Mouse (Mus musculus) forebrain, postnatal 0 days (tissue): ENCODE results near the gene Mob1a. TPM values are rescaled to one million over a fixed set of nuclear protein-coding genes. Genes with fewer than 3 reads are reported as not detected.
A peak's percentile ranks its signal among the peaks of the same experiment; 100 is the strongest.

Experiments used
- ATAC-seq: fragments of 200-750 bp; cut with Nextera tagmentation; 2 replicates; pipeline ENCODE4 v1.8.0; 2017; ENCODE audit warnings: mild to moderate bottlenecking, moderate library complexity
- DNase-seq: peaks from one replicate; pipeline ENCODE4 v3.0.0-alpha.2; 2015
- H3K27ac ChIP-seq: fragments of 300-500 bp; sonication (generic); 2 replicates; pipeline ENCODE4 v1.5.1; 2014; ENCODE audit warnings: low read depth, mild to moderate bottlenecking, antibody characterized with exemption, low read length, moderate library complexity, mixed read lengths
- H3K27me3 ChIP-seq: fragments of 300-500 bp; sonication (generic); 2 replicates; pipeline ENCODE4 v1.6.1; 2014; ENCODE audit warnings: mild to moderate bottlenecking, low read length, mixed read lengths; ENCODE audit not compliant: insufficient read depth
- H3K36me3 ChIP-seq: fragments of 300-500 bp; sonication (generic); 2 replicates; pipeline ENCODE4 v1.6.1; 2014; ENCODE audit warnings: mild to moderate bottlenecking, moderate library complexity; ENCODE audit not compliant: insufficient read depth
- H3K4me1 ChIP-seq: fragments of 300-500 bp; sonication (generic); 2 replicates; pipeline ENCODE4 v1.6.1; 2014; ENCODE audit warnings: antibody characterized with exemption; ENCODE audit not compliant: insufficient read depth
- H3K4me2 ChIP-seq: fragments of 300-500 bp; sonication (generic); 2 replicates; pipeline ENCODE4 v1.6.1; 2014; ENCODE audit warnings: low read depth, mild to moderate bottlenecking, moderate library complexity
- H3K4me3 ChIP-seq: fragments of 300-500 bp; sonication (generic); 2 replicates; pipeline ENCODE4 v1.5.1; 2014; ENCODE audit warnings: low read depth, low read length, mixed read lengths
- H3K9ac ChIP-seq: fragments of 300-500 bp; sonication (generic); 2 replicates; pipeline ENCODE4 v1.6.1; 2014; ENCODE audit warnings: mild to moderate bottlenecking
- H3K9me3 ChIP-seq: fragments of 300-500 bp; sonication (generic); 2 replicates; pipeline ENCODE4 v1.6.1; 2016; ENCODE audit warnings: low read length
- CTCF ChIP-seq: sonication (generic); IDR thresholded peaks from 2 replicates; pipeline ENCODE4 v1.5.1; 2016; ENCODE audit warnings: antibody characterized with exemption, control low read depth, low read depth
- WGBS: fragments of 180-500 bp; shearing (Covaris S2); extraction: QIAGEN DNeasy Blood & Tissue Kit; methylation state at CpG from one replicate; pipeline ENCODE4 v1.1.7; 2014; 5-methylcytosine and 5-hydroxymethylcytosine counted together
- polyA plus RNA-seq: library from polyadenylated mRNA; unstranded; fragments of >200 nt; fragmentation: Nextera tagmentation; extraction: Ambion mirVana; gene quantifications from 2 replicates; pipeline ENCODE4 v1.2.1, GENCODE M21; 2015
- total RNA-seq: library from RNA; depleted of rRNA; stranded (reverse); fragments of >200 nt; gene quantifications from 2 replicates; pipeline ENCODE4 v1.2.3, GENCODE M21; 2014; rRNA removed

The Mob1a gene
- 31.0 and 32.4 TPM in 2 replicates for total RNA-seq
- polyA plus RNA-seq, result 9.3 and 9.5 TPM in 2 replicates

DNA sequence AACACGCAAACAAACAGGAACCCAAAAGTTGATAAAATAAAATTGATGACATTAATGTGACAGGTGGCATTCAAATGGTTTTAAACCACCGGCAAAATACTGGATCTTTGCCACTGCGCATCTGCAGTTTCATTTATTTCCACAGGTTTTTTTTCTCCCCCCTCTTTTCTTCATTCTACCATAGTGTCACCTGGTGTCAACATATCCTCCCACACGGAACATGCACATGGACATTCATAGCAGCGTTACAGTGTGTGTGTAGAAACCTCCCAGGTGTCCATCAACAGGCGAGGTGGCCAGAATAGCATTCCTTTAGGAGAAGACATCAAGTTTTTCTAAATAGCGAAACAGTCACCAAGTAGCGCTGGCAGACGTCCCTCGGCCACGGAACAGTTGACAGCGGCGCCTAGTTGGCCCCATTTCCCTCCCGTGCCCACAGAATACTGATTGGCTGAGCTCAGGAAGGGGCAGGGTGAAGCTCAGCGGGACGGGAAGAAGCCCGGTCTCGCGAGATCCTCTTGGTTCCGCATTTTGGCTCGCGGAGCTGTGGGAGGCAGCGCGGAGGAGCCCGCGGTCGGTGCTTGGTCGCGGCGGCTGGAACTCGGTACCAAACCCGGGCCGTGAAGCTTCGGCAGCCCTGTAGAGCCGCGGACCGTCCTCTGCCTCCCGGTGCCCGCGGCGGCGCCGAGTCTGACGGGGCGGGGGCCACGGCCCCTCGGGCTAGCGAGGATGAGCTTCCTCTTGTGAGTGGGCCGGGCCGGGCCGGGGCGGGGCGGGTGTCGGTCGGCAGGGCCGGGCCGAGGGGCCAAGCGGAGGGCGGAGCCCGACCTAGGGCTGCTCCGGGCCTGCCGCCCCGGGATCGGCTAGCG, at the start of gene Mob1a, which contains the start of gene Mthfd2:
Gene Mob1a (plus strand): TSS at position 492 of the 869 bp plus-strand sequence.
Gene Mthfd2 (minus strand): TSS at position 384 of the 869 bp plus-strand sequence.
- peak within 1 kb of the TSS; percentile 70 for H3K4me2 ChIP-seq
- H3K9me3 ChIP-seq, result no peaks in the 10 kb centered on the region
- H3K9ac ChIP-seq, result peak within 1 kb of the TSS; percentile 92
- DNase-seq, result peak; percentile 94
- peak; percentile 99 for ATAC-seq
- no peaks in the 10 kb centered on the region for H3K27me3 ChIP-seq
- peak; percentile 25 for TF ChIP-seq CTCF
- 1% methylated on average over 63 of the region's 65 CpGs for WGBS
- peak within 1 kb of the TSS; percentile 90 for H3K4me3 ChIP-seq
- H3K27ac ChIP-seq, result peak within 1 kb of the TSS; percentile 89
- H3K4me1 ChIP-seq, result peaks cover 8% of the 10 kb centered on the region
- peaks cover 8% of the 10 kb centered on the region for H3K36me3 ChIP-seq

DNA sequence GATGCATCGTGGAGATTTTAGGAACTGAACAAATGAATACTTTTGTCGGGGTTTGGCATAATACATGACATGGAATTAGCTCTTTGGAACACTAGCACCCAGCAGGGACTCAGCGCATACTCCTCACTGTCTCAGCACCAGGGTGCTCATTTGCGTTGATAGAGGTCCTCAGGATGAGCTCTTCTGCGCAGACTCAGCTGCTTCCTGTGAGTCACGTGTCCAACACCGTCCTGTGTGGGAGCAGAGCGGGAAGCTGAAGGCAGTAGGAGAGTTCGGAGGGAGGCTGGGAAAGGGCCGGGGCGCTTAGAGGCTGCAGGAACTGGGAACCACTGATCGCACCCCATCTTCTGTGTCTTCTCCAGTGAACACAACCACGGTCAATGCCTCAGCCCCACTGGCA, 48.7 kb upstream of the Mob1a start:
- Histone ChIP-seq H3K27me3 (no peaks in the 10 kb centered on the region), H3K4me1 (no peaks in the 10 kb centered on the region), H3K9ac (no peak overlapping the region), H3K27ac (no peak overlapping the region), H3K36me3 (no peaks in the 10 kb centered on the region), H3K9me3 (no peaks in the 10 kb centered on the region), H3K4me3 (no peak overlapping the region), H3K4me2 (no peak overlapping the region)
- DNase-seq (no peak), ATAC-seq (no peak)
- 66% methylated on average over 13 of the region's 13 CpGs for WGBS
- no peak for TF ChIP-seq CTCF

DNA sequence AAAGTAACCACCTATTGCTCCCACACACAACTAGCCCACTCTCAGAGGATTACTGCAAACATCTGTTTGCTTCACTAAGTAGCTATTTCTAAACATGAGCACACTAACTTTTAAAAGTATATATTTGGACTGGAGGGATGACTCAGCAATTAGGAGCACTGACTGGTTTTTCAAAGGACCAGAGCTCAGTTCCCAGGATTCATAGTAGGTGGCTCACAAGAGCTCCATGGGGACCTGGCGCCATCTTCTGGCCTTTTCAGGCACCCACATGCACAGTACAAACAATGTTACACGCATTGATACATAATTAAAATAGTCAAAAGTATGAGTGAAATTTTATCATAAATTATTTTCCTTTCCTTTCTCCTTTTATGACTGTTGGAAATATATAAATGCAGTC, 46.9 kb upstream of the Mob1a start:
- Histone ChIP-seq H3K4me1 (no peaks in the 10 kb centered on the region), H3K4me3 (no peak overlapping the region), H3K36me3 (no peaks in the 10 kb centered on the region), H3K4me2 (no peak overlapping the region), H3K27ac (no peak overlapping the region), H3K9me3 (no peaks in the 10 kb centered on the region), H3K27me3 (no peaks in the 10 kb centered on the region), H3K9ac (no peak overlapping the region)
- 27% methylated on average over 2 of the region's 2 CpGs for WGBS
- ATAC-seq (no peak), DNase-seq (no peak)
- peak; percentile 47 for TF ChIP-seq CTCF

DNA sequence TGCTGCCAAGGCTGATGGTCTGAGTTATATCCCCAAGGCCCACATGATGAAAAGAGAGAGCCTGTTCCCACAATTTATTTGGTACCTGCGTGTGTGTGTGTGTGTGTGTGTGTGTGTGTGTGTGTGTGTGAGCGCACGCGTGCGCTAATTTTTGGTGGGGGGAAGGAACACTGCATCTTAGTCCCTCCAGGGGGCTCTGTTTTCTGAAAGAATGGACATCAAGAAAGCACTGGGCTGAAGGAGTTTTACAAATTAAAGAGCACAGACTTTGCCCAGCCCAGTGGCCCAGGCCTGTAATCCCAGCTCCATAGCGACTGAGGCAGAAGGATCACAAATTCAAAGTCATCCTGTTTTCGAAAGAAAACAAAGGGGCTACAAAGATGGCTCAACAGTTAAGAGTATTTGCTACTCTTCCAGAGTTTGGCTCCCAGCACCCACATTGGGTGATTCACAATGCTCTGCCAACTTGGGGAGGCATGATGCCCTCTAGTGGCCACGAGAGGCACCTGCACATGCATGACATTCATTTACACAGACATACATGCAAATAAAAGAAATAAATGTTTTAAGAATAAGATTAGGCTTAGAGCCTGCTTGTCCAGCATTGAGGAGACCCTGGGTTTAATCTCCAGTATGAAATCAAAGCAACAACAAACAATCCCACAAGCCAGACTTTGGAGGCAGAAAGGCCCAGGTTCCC, 45.4 kb upstream of the Mob1a start:
- Histone ChIP-seq H3K27me3 (no peaks in the 10 kb centered on the region), H3K4me3 (no peak overlapping the region), H3K9ac (no peak overlapping the region), H3K9me3 (no peaks in the 10 kb centered on the region), H3K4me2 (no peak overlapping the region), H3K36me3 (no peaks in the 10 kb centered on the region), H3K27ac (no peak overlapping the region), H3K4me1 (no peaks in the 10 kb centered on the region)
- DNase-seq (no peak), ATAC-seq (no peak)
- peak; percentile 52 for TF ChIP-seq CTCF
- WGBS, result 83% methylated on average over 8 of the region's 8 CpGs

DNA sequence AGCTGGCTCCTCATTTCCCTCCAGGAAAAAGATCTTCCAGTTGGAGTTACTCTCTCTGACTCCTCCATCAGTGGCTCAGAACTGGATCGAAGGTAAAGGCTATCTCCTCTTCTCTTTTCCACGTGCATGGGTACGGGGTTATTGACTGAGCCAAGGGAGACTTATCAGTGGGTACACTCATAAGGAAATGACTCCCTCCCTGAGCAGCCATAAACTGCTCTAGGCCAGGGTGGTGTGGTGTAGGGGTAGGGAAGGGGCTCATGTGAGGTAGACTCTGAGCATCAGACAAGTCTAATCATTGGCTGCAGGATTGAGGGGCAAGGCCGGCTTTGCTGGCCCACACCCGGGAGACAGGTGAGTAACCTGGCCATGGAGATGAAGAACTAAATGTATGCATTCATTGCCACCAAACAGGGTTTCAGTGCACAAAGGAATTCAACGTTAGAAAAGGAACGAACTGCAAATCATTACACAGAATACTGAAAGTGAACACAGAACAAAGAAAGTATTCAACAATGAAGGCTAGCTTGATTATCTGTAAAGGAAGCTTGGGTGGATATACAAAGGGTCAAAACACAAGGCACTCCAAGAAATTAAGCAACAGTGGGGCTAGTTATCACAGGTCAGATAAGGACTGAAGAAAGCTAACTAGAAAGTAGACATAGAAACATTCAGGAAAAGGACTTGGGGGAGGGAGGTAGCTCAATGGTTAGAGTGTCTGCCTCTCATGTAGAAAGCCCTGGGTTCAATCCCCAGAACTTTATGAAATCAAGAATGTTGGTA, 25.2 kb upstream of the Mob1a start:
- ATAC-seq (no peak), DNase-seq (no peak)
- Histone ChIP-seq H3K9me3 (no peaks in the 10 kb centered on the region), H3K4me3 (no peak overlapping the region), H3K4me1 (no peaks in the 10 kb centered on the region), H3K4me2 (no peak overlapping the region), H3K36me3 (peaks cover 10% of the 10 kb centered on the region), H3K27me3 (no peaks in the 10 kb centered on the region), H3K27ac (no peak overlapping the region), H3K9ac (no peak overlapping the region)
- WGBS, result 80% methylated on average over 7 of the region's 7 CpGs
- no peak for TF ChIP-seq CTCF

DNA sequence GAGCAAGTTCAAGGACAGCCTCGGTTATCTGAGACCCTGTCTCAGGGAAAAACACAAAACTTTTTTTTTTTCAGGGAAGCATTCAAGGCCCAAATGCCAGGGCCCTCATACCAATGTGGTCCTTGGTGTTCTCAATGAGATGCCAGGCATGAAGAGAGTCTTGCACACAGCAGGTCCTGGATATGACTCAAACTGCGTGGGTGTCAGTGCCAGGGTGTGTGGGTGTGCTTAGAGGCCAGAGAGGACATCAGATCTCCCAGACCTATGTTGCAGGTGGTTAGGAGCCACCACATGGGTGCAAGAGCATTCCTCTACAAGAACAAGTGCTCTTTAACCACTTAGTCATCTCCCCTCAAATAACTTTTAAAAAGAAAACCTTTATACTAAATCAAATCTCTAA, 24.5 kb upstream of the Mob1a start:
- no peaks in the 10 kb centered on the region for H3K4me1 ChIP-seq
- no peaks in the 10 kb centered on the region for H3K27me3 ChIP-seq
- H3K4me2 ChIP-seq, result no peak overlapping the region
- ATAC-seq (no peak), DNase-seq (no peak)
- H3K9ac ChIP-seq, result no peak overlapping the region
- H3K36me3 ChIP-seq, result peaks cover 16% of the 10 kb centered on the region
- no peak for TF ChIP-seq CTCF
- 90% methylated on average over 2 of the region's 2 CpGs for WGBS
- H3K9me3 ChIP-seq, result no peaks in the 10 kb centered on the region
- no peak overlapping the region for H3K4me3 ChIP-seq
- no peak overlapping the region for H3K27ac ChIP-seq
